Mouse (Mus musculus): ENCODE results near the gene 2200002J24Rik.
"Not testable (repeated sequence)": the region's sequence is repeated elsewhere in the genome, so short reads cannot be mapped to it uniquely, and the experiment has no call there.

- not testable (repeated sequence) for TF ChIP-seq POLR2A (IDR thresholded peaks at IDR 0.05; ENCODE audit: low read depth, low read length); CTCF (IDR thresholded peaks at IDR 0.05; ENCODE audit: extremely low read depth, insufficient read depth, insufficient read length, insufficient replicate concordance)
Measured at GRCm38 (mm10) chr7:30743617-30744016, 44.9 kb downstream of the 2200002J24Rik start, which contains the start of gene Gapdhs.

Data from spleen, adult 2 months (tissue).